Mouse (Mus musculus) telencephalon, adult 2 months (tissue): Measurements from ENCODE around the gene Edn2.

Experiments used
- DNase-seq: peaks from one replicate; pipeline ENCODE4 v3.0.0-alpha.2; 2011; ENCODE audit warnings: low read depth, low spot score

The Edn2 gene

DNA sequence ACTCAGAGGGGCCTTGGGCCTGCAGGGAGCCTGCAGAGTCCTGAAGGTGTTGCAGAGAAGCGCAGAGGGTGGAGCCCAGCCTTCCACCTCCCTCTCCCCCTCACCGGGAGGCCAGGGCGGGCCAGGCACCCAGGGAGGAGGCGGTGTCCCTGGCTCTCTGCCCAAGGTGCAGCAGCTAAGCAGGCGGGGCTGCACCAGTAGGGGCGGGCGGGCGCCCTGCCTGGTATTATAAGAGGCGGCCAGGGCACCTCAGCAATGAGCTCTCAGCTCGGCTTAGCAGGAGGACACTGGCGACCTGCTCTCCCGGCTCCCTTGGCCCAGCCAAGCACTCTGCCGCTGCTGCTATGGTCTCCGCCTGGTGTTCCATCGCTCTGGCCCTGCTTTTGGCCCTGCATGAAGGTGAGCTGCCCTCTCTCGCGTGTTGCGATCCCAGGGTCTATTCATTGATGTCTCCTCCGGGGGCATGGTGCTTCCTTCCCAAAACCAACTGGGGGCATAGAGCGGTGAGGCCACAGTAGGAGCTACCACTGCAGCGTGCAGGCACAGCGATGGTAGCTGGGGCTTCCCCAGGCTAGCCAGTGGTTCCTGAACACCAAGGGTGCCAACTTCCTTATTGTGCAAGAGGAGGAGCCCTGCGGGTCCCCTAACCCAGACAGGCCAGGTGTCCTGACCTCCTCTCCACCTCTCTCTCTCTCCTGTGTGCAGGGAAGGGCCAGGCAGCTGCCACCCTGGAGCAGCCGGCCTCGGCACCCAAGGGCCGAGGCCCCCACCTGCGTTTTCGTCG, at the start of gene Edn2:
Gene Edn2 (plus strand): TSS at position 41 of the 784 bp plus-strand sequence.
- DNase-seq, result no peak

GRCm38 (mm10) chr4:120115516-120115915, 45.5 kb upstream of the Edn2 start:
- no peak for DNase-seq

DNA sequence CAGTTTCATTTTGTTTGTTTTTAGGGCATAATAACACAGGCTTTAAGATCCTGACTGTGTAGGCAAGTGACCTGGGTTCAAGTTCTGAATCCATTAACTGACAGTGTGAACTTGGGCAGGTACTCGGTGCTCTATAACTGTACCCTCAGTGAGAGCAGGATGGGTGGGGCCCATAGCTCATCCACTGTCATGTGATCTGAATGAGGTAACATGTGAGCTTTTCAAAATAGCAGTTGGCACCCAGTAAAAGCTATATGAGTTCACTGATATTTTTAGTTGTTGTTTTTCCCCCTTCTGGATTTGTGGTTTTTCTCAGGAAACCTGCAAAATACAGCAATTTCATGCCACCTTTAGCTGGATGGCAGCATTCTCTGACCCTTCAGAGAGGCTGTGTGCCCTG, 44.7 kb upstream of the Edn2 start:
- peak; percentile 38 for DNase-seq

- DNase-seq, result no peak
Measured at GRCm38 (mm10) chr4:120120276-120120675, 40.7 kb upstream of the Edn2 start.

DNA sequence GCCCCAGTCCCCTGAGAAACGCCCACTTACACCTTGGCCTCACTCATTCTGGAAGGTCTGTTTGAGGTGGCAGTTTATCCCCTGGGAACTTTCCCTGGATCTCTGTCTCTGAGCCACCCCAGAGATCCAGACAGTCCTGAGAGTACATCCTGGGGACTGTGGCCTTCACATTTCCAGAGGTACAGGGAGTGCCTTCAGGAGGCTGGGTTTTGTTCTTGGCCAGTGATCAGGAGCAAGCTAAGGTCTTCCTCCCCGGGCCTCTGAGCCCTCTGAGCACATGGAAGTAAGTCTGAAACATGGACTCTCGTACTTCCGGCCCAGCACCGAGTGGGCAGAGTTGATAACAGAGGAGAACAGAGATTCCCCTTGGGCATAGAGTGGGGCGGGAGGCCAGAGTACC, 36.4 kb upstream of the Edn2 start:
- no peak for DNase-seq

GRCm38 (mm10) chr4:120126047-120126446, 35.0 kb upstream of the Edn2 start:
- DNase-seq, result peak; percentile 34

DNA sequence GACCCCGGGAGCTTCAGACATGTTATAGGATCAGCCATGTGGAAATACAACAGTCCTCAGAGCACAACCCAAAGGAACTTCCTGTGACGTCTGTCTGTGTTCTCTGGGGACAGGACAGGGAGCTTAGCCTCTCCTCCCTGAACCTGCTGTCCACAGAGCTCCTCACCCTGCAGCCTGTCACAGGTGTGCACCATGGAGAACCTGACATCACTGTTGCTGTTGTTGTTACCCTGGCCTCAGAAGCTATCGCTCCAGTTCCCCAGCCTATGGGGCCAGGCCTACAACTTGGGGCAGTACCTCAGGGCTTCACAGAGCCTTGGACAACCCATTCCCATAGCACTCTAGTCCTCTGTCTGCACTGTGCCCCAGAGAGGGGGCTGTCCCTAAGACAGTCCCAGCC, 33.7 kb upstream of the Edn2 start:
- no peak for DNase-seq

DNA sequence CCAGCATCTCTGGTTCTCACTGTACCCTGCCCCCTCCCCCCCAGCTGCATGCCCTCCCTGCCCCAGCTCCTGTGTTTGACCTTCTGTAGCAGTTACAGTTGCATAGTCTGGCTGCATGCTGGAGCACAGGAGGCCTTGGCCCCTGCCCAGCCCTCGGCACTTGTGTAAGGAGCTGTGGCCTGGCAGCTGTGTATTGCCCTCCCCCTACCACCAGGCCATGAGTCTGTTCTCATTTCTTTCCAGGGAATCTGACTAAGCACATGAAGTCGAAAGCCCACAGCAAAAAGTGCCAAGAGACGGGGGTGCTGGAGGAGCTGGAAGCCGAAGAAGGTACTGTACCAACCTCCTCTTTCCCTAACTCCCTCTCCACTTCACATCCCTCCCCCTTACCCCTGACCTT, 33.0 kb upstream of the Edn2 start:
- DNase-seq, result peak; percentile 58

GRCm38 (mm10) chr4:120129233-120129885, 31.6 kb upstream of the Edn2 start:
- no peak for DNase-seq

GRCm38 (mm10) chr4:120130926-120131325, 30.1 kb upstream of the Edn2 start:
- no peak for DNase-seq

- DNase-seq, result no peak
Measured at GRCm38 (mm10) chr4:120131441-120132220, 29.4 kb upstream of the Edn2 start.

DNA sequence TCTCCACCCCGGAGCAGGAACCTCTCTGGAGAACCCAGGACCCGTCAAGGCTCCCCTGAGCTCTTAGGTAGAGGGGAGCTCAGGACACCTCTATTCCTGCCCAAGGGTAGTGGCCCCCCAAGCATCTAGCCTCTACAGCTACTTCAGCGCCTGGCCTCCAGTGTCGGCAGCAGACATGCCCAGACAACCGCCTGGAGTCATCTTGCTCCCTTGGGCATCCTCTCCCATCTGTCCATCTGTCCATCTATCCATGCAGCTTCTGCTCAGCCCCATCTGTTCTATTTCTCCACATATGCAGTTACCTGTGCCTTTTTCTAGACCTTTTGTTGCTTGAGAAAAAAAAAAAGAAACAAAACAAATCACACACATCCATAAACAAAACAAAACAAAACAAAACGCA, 26.8 kb upstream of the Edn2 start:
- no peak for DNase-seq

DNA sequence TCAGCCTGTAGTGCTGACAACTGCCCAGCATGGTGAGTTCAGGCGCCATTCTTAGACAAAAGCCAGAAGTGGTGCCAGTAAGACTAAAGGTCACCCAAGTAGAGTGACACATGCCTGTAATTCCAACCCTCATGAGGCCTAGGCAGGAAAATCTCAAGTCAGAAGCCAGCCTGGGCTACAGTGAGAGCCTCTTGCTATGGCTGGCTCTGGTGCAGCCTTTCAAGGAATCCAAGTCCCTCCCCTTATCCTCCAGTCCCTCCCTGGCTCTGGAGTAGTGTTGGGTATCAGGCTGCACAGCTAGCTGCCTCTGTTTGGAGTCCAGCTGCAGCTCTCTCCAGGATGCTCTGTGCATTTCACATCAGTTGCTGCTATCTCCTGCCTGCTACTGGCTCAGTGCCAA, 19.2 kb upstream of the Edn2 start:
- DNase-seq, result no peak

DNA sequence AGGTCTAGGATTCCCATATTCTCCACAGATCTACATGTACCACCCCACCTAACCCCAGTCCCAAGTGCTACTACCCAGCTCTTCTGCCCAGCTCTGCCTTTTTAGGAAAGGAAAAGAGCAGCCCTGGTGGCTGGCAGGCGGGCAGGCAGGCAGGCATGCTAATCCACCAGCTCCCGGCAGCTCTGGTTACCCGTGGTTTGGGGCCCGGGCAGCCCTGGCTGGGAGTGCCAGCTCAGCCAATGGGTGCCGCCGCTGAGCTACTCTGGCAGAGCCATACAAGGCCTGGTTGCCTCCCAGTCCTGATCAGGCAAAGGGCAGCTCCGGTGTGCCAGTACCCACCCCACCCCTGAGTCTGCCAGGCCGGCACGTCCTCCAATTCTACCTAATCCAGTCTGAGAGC, 18.1 kb upstream of the Edn2 start:
- no peak for DNase-seq

DNA sequence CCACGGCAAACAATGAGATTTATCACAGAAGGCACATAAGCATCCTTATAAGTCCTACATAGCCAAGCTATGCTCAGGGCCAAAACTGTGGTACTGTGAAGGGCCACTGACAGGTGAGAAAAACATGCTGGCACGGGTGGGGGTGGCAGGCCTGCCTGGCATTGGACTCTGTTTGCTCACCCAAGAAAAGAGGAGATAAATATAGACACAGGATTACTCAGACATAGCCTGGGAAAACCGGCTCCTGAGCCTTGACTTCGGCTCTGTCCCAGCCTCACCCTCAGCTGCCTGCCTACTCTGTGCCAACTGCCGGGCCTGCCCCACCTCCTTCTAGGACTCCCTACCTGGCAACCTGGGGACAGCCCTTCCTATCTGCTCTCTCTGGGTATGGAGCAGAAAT, 16.7 kb upstream of the Edn2 start:
- DNase-seq, result no peak

GRCm38 (mm10) chr4:120145931-120146330, 15.1 kb upstream of the Edn2 start:
- no peak for DNase-seq

GRCm38 (mm10) chr4:120148291-120149141, 12.5 kb upstream of the Edn2 start:
- DNase-seq, result peak; percentile 70

- no peak for DNase-seq
Measured at GRCm38 (mm10) chr4:120149142-120149524, 11.9 kb upstream of the Edn2 start.

- DNase-seq, result no peak
Measured at GRCm38 (mm10) chr4:120150345-120150920, 10.6 kb upstream of the Edn2 start.

DNA sequence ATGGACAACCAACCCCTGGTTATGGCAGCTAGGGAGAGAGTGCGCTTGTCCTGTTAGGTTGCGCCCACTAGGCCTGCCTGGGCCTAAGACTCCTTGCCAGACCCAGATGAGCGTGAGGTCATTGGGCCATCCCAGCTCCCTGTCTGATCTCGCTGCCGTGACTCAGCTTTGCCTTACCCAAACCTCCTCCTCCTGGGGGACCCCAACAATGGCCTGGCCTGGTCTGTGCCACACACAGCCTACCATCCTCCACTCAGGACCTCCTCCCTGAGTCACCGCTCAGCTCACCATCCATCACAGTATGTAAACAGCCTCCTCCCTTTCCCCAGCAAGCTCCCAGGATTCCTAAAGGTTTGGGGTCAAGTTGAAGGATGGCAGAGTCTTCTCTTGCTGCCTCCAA, 9.1 kb upstream of the Edn2 start:
- no peak for DNase-seq

DNA sequence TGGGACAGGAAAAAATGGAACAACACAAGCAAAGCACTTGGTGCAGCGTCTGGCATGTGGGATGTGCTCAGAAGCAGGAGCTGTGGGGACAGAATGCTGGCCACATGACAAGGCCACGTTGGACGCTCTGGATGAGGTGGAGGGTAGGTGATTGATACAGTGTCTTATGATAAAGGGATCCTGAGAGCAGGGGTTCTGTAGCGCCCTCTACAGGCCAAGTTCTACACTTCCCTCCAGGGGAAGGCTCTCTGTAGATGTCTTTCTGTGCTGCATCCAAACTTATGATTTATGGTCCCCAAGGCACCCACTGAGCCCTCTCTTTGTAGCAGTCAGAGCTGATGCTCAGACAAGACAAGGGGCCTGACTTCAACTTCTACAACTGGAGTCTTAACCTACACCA, 8.4 kb upstream of the Edn2 start:
- DNase-seq, result no peak
